Mouse (Mus musculus): ENCODE data around the gene Ddx1.
"Not testable (repeated sequence)": the region's sequence is repeated elsewhere in the genome, so short reads cannot be mapped to it uniquely, and the experiment has no call there.

DNA sequence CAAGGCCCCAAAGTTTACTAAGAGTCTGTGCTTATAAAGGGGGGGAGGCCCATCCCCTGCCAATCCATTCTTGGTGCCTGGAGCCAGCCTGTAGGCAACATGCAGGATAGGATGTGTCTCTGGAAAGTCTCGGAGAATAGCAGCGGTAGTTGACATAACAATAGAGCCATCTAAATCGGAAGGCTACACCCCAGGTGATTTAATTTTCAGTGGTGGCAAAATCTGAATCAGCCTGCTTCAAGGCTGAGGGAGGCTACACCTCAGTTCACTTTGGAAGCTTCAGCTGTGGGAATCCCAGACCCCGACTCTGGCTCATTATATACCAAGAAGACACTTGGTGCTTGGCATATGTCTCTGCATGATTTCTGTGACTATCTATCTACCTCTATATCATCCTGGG, 64.9 kb downstream of the Ddx1 start:
- not testable (repeated sequence) for TF ChIP-seq CTCF (conservative IDR thresholded peaks at IDR 0.05; ENCODE audit: insufficient read depth, insufficient read length, low read depth, low read length); POLR2A (IDR thresholded peaks at IDR 0.05; ENCODE audit: low read depth, low read length)
